Mouse (Mus musculus) CD4-positive, CD25-positive, alpha-beta regulatory T cell, adult 2 months (primary cell): ENCODE results near the gene Gse1.

Source experiments
- DNase-seq: peaks from one replicate; pipeline ENCODE4 v3.0.0-alpha.2; 2012; ENCODE audit warnings: low read depth, low spot score

Gene Gse1

DNA sequence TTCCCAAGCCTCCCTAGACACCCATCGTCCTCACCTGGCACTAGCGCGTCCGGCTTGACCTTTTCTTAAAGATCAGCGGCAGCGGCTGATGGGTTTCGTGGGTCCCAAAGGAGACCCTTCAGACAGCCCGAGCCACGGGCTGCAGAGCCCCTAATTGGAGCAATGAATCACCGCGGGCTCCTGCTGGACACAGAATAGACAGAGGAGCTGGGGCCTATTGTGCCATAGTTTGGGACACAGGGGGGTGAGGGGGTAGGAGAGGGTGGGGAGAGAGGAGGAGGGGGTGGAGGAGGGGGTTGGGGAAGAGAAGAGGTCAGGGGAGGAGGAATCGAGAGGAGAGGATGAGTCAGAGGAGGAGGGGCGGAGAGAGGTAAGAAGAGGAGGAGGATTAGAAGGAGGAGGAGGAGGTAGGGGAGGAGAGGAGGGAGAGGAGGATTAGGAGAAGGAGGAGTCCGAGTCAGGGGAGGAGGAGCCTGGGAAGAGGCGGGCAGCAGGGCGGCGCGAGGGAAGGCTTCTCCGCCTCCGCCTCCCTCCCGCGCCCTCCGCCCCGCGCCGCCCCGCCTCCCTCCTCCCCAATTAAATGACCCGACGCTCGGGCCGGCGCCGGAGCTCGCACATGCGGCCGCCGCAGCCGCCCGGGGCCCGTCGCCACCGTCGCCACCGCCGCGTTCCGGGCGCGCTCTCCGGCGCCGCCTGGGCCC, at the start of gene Gse1:
TSS of gene Gse1 (plus strand) at position 566 of the 701 bp plus-strand sequence.
- DNase-seq, result peak; percentile 40

DNA sequence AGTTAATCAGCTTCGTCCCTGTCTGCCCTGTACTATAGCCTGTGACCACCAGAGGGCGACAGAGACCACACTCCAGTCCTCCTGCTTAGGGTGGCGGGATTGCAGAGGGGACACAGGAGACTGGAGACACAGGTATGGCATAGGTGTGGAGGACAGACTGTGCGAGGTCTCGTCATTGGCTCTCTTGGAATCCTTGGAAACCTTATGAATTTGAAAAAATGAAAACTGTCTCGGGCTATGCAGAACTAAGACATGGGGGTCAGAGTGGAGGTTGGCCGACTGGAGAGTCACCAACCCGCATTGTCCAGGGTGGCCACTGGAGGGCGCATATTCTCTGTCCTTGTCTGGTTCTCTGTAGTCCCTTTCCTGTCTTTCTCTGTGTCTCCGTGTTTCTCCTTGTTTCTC, 49.2 kb upstream of the Gse1 start:
- DNase-seq, result peak; percentile 91

DNA sequence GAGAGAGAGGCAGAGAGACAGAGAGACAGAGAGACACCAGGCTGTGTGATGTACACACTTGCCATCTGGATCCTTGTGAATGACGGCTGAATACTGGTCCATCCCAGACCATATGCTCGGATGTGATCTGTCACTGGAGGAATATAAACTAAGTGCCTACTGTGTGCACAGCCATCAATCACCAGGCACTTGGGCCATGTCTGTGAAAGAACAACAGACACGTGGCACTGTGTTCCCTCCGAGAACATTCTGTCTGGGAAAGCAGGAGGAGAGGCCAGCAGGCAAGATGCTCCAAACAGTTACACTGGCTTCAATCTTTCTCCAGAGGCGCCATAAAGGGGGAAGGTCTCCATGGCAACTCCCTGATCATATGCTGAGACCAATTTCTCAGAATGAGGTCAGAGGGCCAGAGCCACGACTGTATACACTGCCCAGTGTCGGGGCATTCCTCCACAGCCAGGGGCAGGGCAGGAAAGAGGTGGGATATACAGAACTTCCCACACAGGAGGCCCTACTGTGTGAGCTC, 47.7 kb upstream of the Gse1 start:
- DNase-seq, result no peak

DNA sequence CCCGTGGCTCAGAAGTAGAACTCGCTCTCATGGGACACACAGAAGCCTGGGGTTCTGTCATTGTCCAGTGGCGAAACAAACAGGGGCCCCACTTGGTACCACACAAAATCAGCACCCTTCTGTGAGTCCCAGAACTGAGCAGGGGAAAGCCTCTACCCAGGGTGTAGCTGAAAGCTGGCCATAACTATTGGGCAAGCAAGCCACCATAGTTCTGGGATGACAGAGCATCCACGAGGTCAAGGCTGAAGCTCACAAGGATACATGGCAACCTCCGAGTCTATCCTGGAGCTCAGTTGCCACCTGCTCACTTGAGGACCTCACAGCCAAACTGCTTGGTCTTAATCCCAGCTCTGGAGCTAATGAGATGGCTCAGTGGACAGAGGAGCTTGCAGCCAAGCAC, 47.0 kb upstream of the Gse1 start:
- no peak for DNase-seq

DNA sequence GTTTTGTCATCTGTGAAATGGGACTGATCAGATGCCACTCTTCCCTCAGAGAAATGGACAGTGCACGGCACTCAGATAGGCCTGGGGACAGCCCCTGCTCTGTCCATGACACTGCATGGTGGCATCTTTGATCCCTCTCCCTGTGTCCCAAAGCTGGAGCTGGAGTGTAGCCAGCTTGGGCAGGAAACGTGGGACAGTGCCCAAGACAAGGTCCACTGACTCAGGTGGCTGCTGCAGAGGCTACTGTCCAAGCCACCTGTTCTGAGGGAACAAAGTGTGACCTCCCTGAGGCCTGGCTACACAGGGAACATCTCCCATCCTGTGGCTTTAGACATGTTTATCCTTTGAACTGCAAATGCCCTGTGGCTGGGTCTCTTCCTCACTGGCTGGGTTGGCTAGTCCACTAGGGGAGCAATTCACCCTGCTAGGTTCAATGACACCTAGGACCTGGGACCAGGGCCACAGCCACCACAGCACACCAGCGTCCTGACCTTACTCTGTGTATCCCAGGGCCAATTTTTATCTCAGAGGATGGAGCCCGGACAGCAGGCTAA, 46.3 kb upstream of the Gse1 start:
- DNase-seq, result no peak

DNA sequence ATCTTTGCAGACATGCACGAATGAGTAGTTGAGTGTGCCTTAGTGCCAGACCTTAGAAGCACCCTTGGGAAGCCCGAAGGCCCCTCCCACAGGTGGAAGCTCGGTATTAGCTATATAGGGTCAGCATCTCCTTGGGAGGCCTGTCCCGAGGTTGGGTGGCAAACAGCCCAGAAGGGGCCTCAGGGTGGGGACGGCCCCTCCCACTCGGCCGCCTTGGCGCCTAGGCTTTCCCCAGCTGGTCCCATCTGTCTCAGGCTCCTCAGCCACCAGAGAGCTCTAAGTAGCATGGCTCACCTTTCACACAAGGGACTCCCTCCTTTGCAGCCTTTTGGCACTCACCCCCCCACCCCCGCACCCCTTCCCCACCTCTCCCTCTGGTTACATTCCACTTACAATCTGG, 43.9 kb upstream of the Gse1 start:
- DNase-seq, result no peak

DNA sequence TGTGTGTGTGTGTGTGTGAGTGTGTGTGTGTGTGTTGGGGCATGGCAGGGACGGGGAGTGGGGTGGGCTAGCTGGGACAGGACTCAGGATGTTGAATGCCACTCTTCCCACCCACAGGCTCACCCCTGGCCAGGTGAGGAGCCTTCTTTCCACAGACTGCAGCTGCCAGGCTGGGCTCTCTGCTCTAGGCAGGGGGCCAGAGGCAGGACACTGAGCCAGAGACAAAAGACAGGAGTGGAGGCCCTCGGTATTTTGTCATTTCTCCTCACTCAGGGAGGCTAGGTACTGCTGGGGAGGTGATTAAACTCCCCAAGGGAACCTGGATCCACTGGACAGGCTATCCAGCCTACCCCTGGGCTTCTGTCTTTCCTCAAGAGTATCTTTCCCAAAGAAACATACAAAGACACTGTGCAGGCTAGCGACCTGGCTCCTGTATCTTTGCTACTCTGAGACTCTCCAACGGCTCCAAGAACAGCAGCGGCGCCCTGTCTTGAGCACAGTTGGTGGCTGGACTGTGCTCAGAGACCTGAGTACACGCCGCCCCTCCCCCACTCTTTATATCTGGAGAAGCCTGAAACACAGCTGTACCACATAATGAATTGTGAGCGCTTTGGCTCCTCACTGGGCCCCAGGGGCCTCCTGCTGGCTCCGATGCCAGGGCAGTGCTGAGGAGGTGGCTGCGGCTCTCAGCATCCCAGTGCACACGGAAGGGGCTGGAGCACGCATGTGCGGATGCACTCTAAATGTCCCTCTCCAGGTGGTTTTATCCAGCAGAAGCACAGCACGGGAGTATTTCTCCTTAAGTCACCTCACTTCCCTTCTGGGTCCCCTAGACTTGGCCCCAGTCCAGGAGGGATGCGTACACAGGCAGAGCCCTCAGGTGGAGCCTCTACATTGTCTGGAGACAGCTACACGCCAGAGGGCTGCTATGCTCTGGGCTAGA, 43.1 kb upstream of the Gse1 start:
- no peak for DNase-seq

DNA sequence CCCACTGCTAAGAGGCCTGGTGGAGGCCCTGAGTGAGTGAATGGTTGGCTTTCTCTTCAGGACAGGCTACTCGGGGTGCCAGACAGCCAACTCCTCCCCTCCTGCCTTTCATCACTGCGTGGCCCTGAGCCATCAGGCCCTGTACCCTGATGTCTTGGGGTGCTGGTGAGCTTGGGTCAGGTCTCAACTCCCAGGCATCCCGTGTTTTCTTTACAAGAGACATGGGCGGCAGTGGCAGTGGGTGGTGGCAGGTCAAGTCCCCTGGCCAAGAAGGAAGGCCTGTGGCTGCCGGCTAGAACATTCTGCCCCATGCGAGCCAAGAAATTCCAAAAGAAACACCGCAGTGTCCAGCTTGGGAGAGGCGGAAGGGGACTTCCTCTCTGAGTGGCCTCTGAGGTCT, 41.8 kb upstream of the Gse1 start:
- no peak for DNase-seq

DNA sequence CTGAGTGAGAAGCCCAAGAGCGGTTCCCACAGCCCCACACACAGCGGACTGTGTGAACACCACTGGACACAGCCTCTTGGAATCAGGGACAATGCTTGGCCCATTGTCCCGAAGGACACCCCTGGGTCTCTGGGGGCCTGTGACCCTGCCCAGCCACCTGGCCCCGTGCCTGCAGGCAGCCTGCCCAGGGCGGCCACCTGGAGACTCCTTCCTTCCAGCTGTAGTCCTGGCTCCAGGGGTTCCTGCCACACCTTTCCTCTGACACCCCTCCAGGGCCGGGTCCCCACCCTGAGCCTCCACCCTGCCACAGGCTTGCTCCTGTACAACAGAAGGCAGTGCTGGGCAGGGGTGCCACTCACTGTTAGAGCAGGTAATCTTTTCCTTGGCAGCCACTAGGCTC, 39.7 kb upstream of the Gse1 start:
- no peak for DNase-seq

DNA sequence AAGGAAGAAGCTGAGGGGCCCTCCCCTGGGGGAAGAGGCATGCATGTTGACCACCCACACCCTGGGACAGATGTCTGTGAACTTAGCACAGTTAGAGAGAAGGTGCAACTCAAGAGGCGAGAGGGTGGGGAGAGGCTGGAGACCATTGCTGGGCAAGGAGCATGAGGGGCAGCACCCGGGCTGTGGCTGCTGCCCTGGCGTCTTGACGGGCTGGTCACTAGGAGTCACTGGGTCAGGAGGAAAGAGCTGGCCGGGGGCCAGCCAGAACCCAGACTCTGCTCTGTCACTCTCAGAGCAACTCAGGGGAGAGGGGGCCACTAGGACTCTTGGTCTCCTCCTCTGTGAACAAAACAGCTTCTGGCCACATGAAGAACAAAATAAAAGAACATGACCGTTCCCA, 38.8 kb upstream of the Gse1 start:
- DNase-seq, result no peak

DNA sequence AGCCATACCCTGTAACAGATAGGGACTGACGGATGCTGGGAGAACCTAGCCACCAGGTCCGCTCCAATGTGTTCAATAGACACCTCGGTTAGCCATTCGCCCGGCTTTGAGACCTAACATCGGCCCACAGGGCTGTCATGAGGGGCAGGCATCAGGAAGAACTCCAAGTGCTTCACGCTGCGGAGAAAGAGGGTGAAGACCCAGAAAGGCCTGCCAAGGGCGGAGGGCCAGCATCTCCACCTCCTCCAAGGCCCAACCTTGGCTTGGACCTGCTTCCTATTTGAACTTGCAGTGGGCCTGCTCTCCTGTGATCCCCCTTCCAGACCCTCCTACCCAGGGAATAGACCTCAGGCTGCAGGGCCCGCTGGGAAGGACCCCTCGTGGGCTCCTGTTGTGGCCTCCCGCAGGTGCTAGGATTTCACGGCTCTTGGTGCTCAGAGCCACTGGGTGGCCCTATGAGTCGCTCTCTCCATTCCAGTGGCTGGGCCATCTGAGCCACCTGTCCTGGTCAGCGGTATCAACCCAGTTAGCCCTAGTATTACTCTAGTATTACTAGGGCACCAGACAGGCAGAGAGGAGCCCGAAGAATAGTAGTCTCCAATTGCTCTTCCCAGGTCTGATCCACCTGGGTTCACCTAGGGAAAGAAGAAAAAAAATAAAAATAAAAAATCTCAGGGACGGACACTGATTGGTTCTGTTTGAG, 38.0 kb upstream of the Gse1 start:
- DNase-seq, result no peak

DNA sequence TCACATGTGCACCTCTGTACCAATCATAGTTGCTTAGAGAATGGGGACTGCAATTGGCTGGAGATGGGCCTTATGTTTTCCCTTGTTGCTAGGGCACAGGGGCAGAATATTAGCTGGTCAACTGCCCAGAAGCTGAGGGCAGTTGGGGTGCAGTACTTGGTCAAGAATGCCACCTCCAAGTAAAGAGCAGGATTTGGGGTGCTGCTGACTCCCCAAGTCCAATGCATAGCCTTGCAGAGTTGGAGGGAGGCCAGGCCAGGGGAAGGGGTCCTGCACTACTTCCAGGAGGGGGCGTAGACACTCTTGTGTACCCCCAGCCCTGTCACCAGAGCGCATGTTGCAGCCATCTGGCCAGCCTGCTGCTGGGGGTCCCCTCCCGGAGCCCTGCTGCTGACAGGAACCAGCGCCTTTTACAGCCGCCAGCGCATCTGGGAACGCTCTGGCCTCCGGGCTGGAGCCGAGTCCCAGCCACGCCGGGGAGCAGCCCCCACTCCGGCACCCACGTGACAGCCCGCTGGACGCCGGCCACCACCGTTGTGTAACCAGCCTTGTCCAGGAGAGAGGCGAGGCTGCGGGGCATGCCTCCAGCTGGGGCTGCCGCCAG, 37.3 kb upstream of the Gse1 start:
- no peak for DNase-seq

DNA sequence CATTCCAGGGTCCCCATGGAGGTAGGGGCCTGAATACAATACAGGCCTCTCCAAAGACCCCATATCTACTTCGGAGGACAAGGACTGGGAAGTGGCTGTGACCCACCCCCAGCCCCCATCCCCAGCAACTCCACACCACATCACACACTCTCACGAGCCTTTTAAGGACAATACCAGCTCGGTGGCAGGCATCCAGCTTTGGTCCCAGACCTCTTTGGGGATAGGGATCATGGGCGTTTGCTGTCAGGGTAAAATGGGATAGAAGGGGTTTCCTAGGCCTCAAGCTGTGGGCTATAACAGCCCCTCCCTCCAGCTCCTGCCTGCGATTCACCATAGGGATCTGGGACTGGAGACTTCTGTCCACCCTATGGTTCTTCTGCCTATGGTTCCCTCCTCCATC, 36.6 kb upstream of the Gse1 start:
- no peak for DNase-seq

DNA sequence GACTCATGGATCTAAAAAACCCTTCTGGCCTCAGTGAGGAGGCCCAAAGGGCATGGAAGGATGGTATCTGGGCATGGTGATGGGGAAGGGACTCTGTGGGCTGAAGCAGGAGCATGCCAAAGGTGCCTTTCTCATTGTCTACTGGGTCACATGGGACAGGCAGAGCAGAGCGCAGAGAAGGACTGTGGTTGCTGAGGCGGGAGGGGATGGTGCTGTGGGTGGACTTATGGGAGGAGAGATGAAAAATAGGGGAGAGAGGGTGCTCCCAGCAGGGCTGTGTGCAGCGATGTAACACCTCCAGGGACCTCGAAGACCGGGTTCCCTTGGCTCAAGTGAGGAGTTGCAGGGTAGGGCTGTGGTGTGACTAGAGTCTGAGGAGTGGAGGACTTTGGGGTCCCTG, 36.1 kb upstream of the Gse1 start:
- DNase-seq, result no peak

DNA sequence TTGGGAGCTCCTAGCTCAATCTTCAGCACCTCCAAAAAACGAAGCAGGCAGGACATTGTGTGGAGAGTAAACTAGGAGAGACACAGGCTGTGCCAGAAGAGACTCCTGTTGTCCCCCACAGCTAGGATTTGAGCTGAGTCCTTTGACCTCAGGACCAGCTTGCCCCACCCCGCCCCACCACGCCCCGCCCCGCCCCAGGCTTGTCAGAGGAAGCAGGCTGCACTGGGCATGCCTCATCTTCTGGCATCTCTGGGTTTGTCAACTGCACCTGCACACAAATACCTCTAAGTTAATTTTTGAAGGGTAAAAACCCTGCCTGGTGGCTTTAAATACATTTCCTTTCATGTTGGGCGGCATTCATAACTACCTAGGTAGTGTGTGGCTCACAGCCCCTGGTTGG, 26.9 kb upstream of the Gse1 start:
- peak; percentile 10 for DNase-seq

DNA sequence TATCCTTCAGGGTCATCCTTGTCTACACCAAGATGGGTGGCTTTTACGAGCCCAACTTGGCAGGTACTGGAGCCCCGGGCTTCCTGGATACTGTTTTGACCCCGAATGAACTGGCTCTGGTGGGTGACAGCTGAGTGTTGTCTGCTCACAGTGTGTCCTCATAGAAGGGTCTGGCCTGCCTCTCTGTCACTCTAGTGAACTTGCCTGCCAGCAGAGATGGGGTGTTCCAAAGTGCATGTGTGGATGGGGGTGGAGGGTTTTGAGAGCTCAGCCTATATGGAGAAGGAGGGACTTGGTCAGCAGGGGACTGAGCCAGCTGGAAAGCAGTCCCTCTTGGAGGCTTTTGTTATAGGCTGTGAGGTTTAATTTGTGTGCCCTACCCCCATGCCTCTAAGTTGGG, 25.7 kb upstream of the Gse1 start:
- DNase-seq, result no peak

DNA sequence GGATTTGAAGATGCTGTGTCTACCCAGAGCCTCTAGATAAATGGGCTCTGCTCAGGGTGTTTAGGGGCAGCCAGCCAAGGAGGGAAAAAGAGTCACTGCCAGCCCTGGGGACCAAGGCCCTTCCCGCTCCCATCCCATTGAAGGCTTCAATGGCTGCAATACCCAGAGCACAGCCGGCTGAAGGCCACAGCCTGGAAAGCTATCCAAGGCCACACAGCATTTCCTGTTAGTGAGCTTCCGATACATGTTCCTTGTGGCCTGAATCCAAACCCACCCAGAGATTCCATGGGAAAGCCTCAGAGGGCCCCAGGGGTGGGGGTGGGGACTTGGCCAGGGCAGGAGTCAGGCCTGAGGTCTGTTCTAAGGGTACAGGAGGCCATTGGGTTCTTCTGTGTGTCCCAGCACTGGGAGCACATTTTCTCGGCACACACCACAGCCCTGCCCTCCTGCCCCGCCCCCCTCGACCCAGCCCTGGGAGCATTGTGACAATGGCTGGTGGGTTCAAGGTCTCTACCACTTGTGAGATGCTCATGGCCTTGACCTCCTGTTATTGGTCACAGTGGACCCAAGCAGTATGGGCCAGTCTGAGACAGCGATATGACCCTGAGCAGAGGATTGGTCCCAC, 23.4 kb upstream of the Gse1 start:
- DNase-seq, result no peak

DNA sequence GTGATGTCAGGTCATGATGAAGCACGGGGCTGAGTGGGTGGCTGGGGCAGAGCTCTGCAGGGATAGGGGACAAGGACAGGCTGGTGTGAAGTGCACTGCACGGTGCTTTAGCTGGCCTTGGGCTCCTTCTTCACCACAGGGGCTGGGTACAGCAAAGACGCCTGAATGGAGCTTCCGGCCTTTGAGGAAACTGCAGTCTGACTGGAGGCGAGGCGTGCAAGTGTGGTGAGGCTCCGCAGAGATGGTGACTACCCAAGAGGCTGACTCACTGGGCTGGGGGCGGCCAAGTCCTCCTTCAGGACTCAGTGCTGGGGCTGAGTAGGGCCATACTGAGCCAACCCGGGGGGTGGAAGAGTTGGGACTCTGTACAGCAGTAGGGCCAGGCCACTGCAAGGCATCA, 22.3 kb upstream of the Gse1 start:
- DNase-seq, result peak; percentile 23

DNA sequence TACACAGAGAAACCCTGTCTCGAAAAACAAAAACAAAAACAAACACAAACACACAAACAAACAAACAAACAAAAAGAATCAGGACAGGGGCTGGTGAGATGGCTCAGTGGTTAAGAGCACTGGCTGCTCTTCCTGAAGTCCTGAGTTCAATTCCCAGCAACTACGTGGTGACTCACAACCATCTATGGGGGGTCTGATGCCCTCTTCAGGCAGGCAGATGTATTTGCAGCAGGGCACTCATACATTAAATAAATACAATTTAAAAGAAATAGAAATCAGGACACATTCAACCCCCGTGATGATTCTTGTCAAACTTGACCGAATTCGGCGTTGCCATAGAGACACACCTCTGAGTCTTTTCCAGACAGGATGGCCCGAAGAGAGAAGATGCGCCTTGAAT, 20.9 kb upstream of the Gse1 start:
- DNase-seq, result no peak

DNA sequence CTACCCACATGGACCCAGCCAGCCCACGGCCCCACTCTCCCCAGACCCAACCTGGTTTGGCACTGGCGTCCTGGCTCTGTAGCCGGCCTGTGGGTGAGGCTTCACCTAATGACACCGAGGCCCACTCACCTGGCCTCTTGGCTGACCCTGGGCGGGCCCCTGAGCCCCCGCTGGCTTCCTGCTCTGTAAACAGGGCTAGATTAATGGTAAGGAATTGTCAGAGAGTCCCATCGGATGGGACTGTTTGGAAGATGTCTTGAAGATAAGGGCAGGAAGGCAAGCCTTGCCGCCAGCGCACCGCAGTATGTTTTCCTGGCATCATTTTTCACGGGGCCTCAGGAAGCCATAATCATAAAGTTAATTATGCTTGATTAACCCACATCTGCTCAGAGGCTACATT, 20.1 kb upstream of the Gse1 start:
- DNase-seq, result no peak

DNA sequence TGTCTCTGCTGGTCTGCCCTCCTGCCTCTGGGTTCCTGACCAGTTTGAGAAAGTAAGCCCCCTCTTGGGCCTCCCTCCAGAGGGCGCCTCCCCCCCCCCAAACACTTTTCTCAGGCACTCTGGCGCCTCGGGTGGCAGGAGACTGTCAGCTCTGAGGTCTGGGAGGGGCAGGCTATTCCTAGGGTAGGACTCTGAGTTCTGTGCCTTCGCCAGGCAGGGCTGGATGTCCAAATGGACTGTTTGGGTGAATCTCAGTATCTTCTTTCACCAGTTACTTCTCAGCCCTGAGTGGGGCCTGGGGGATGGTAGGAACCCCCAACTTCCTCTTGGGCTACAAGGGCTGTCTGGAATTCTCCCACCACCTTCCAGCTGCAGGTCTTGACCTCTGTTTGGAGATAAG, 16.9 kb upstream of the Gse1 start:
- DNase-seq, result no peak
